Mouse (Mus musculus) spleen, adult 2 months (tissue): ENCODE measurements at regions not wholly inside any gene's neighbourhood (a gene's known extent, or its start where the extent isn't known, plus 50 kb on each side); places are given as distances from the start of the nearest gene placed in this dataset.

Experiments used
- CTCF ChIP-seq: fragments of 200-500 bp; IDR thresholded peaks from 2 replicates; pipeline ENCODE4 v1.5.1; 2011; ENCODE audit warnings: mild to moderate bottlenecking, inconsistent platforms; ENCODE audit not compliant: insufficient read depth, insufficient read length, insufficient replicate concordance; ENCODE audit errors: extremely low read depth
- POLR2A ChIP-seq: fragments of 200-500 bp; IDR thresholded peaks from 2 replicates; pipeline ENCODE4 v1.6.1; 2011; ENCODE audit warnings: low read depth, low read length, inconsistent platforms

- TF ChIP-seq CTCF = no peak
- no peak for TF ChIP-seq POLR2A
Measured at GRCm38 (mm10) chr13:84346569-84346968, 124.5 kb downstream of the Tmem161b start.
